Mouse (Mus musculus) megakaryocyte, embryonic 14.5 days (primary cell): ENCODE results near the gene Agpat3.

Experiments used
- FLI1 ChIP-seq: IDR thresholded peaks from 2 replicates; pipeline ENCODE4 v1.6.1; 2012; ENCODE audit warnings: low read length, inconsistent platforms, mixed read lengths
- GATA1 ChIP-seq: IDR thresholded peaks from 3 replicates; pipeline ENCODE4 v1.6.1; 2012; ENCODE audit warnings: mixed read lengths, low read length, inconsistent platforms, borderline replicate concordance

DNA sequence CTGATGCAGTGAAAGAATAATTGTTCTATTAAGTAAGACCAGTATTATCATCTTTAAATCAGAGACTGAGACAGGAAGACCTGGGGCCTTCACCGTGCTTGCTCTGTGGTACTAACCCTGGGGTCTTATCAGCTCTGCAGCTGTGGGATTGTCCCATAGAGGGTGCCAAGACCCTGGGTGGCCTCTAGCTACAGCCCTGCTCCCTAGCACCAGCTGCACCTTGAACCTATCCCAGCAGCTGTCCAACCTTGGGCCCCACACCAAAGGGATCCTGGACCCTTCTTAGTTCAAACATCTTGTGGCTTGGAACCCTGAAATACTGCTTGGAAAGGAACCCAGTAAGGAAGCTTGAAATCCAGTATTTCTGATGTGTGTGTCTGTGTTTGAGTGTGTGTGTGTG, 37.1 kb downstream of the Agpat3 start:
- no peak for TF ChIP-seq FLI1
- no peak for TF ChIP-seq GATA1
